Mouse (Mus musculus) kidney, adult 10 weeks (tissue): ENCODE data around the gene Vmn2r14. TPM values are rescaled to one million over a fixed set of nuclear protein-coding genes. Genes with fewer than 3 reads are reported as not detected.

Experiments used
- polyA plus RNA-seq: library from polyadenylated mRNA; stranded (reverse); fragments of 350-450 nt; fragmentation: Illumina TruSeq; extraction: RNeasy Lipid Tissue Mini Kit (QIAGEN cat#74804); gene quantifications from one replicate; pipeline ENCODE4 v1.2.3, GENCODE M21; 2014; ENCODE audit warnings: low read depth, low replicate concordance

Vmn2r14 gene
- polyA plus RNA-seq = not detected

GRCm38 (mm10) chr5:109224608-109225007 is at the start of gene Vmn2r14:
Vmn2r14 (minus strand) TSS chr5:109224708.

GRCm38 (mm10) chr5:109192099-109192498 is 32.4 kb downstream of the Vmn2r14 start, which contains the start of gene Vmn2r13:
Vmn2r13 (minus strand) TSS chr5:109192199.

Other genes starting within 250 kb of the Vmn2r14 start
- not detected for gene Vmn2r10, start 218.2 kb downstream of the Vmn2r14 start, polyA plus RNA-seq
- not detected for gene Vmn2r11, start 165.1 kb downstream of the Vmn2r14 start, polyA plus RNA-seq
- not detected for gene Vmn2r12, start 126.8 kb downstream of the Vmn2r14 start, polyA plus RNA-seq
- gene Vmn2r13, start 32.5 kb downstream of the Vmn2r14 start, polyA plus RNA-seq = not detected
- gene Vmn2r15, start 72.9 kb upstream of the Vmn2r14 start, polyA plus RNA-seq = not detected
- not detected for gene Vmn2r16, start 105.5 kb upstream of the Vmn2r14 start, polyA plus RNA-seq
- not detected for gene Vmn2r17, start 195.0 kb upstream of the Vmn2r14 start, polyA plus RNA-seq